Mouse (Mus musculus) MN1 (cell line): Measurements from ENCODE around the gene Hnrnpul1.

ENCODE experiments used
- DNase-seq: peaks from one replicate; pipeline ENCODE4 v3.0.0-alpha.2; 2016; ENCODE audit warnings: low spot score

Hnrnpul1 gene

GRCm38 (mm10) chr7:25718788-25719417 lies 35.7 kb downstream of the Hnrnpul1 start, which contains the start of gene Ccdc97:
TSS of gene Ccdc97 (minus strand) at chr7:25719088.
- peak; percentile 89 for DNase-seq

DNA sequence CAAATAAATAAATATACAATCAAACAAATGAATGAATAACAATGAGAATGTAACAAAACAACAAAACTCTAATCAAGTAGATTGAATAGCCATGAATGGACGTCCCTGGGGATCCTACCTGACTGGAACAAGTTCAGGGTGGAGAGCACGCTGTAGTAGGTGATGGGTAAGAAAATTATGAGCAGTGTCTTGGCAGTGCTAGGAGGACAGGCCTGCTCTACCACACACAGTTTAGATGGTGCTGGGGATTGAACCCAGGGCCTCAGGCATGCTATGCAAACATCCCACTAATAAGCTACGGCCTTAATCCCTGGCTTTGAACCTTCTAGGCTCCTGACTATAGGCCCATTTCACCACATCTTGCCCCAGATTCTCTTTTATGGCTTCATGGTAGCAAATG lies 37.1 kb downstream of the Hnrnpul1 start:
- no peak for DNase-seq

DNA sequence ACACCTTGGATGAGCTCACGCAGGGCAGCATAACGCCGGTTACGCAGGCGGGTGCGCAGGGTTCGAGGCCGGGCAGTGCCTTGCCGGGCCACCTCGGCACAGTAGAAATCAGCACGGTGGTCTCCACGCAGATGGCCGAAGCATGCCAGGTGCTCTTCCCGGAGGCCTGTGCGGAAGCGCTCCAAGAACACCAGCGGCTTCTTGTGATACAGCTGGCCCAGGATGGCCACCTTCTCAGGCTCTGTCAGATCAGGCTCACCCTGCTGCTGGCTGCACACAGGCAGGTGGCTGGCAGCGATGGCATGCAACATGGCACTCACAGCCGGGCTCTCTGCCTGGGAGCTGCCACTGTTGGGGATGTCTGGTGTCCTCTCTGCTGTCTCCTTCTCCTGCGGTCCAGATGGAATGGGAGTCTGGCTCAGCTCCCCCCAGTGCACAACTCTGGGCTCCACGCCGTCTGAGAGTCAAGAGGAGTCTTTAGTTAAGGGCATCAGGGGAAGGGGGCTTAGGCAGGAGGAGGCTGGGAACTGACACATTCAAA lies 38.8 kb downstream of the Hnrnpul1 start:
- no peak for DNase-seq

DNA sequence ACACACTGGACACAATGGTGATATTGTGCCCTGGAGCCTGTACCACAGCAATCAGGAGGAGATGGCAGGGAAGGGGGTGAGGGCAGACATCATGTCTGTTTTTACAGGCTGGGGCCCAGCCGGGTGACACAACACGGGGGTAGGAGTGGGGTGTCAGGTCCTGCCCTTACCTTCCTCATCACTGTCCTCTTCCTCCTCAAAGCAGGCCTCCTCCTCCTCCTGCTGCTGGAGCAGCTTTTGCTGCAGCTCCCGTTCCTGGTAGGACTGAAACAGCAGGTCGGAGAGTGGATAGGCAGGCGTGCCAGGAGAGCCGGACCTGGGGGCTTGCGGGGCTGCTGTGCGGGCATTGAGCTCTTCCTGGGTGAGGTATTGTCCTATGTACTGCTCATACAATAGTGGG lies 40.0 kb downstream of the Hnrnpul1 start:
- no peak for DNase-seq

DNA sequence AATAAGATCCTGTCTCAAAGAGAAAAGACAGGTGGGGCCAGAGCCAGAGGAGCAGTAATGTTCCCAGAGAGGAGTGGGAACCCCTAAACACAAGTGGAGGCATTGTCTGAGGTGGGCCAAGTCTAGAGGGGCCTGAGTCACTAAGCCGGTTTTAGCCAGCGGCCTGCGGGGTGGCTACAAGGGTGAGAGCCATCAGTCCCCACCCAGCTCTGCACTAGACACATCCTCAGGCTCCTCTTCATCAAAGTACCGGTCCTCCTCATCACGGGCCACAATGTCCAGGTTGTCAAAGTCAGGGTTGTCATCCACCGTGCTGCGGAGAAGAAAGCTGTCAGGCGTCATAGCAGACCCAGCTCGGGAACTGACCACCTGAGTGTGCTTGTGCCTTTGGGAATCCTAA lies 41.8 kb downstream of the Hnrnpul1 start:
- DNase-seq: no peak

DNA sequence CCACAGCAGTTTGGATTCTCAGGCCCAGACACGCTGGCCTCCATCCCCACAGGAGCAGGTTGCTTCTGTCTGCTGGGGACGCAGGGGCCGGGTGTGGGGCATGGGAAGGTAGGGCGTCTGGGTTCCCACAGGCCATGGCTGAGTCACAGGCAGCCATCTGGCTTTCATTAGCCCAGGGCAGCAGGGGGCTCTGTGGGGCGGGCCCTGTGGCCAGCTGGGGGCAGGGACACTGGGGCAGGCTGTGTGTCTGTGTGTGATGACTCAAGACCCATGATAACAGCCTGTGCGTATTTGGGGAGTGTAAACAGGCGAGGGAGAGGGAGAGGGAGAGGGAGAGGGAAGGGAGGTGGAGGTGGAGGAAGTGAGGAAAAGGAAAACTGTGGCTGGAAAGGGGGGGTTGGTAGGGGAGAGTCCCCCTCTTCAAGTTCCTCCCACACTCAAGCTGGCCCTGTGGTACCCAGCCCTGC lies 42.8 kb downstream of the Hnrnpul1 start:
- peak; percentile 94 for DNase-seq

- DNase-seq: no peak
Observed at GRCm38 (mm10) chr7:25711165-25711564, 43.4 kb downstream of the Hnrnpul1 start.

DNA sequence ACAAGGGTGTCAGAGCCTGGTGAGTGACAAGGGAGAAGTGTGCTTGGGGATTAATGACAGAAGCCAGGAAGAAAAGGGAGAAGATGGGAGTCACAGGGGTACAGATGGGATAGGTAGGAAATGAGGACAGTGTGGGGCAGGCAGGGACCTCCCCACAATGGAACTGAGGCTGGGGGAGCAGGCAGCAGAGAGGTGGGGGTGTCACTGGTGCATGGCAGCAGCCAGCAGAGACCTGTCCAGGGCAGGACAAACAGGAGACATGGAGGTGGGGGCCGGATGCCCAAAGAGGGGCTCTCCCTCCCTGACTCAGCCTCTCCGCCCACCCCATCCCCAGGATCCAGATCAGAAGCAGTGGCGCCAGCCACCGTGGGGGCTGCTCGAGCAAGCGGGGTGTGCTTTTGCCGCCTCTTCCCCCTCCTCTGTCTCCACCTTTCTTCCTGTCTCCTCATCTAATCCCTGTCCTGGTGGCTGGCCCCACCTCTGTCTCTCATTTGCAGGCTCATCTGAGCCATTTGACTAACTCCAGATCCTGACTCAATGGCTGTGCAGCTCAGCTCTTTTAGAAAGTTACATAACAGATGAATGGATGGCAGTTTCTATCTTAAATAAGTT lies 43.9 kb downstream of the Hnrnpul1 start:
- DNase-seq: peak; percentile 27

DNA sequence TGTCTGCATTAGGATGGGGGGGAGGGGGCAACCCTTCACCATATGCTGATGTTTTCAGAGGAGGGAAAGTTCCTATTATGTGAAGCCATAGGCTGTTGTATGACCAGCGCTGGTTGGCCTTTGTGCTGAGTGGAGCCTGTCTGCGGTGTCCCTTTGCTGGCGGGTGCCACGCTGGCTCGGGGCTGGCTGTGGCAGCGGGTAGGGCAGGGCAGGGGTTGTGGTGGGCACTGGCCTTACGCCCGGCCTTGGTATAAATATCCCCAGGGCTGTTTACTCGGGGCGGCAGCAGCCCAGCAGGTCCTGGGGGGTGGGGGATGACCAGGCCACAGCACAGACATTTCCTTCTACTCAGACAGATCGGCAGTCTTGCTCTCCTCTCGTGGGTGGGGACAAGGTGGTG lies 44.6 kb downstream of the Hnrnpul1 start:
- no peak for DNase-seq

GRCm38 (mm10) chr7:25707581-25708292 lies 46.8 kb downstream of the Hnrnpul1 start:
- DNase-seq: peak; percentile 23

- no peak for DNase-seq
Observed at GRCm38 (mm10) chr7:25706578-25707170, 47.9 kb downstream of the Hnrnpul1 start.

- DNase-seq: no peak
Observed at GRCm38 (mm10) chr7:25705801-25706251, 48.7 kb downstream of the Hnrnpul1 start.

- no peak for DNase-seq
Observed at GRCm38 (mm10) chr7:25704716-25705364, 49.7 kb downstream of the Hnrnpul1 start.

- no peak for DNase-seq
Observed at GRCm38 (mm10) chr7:25703793-25704494, 50.6 kb downstream of the Hnrnpul1 start.

GRCm38 (mm10) chr7:25702350-25702749 lies 52.2 kb downstream of the Hnrnpul1 start:
- DNase-seq: no peak

DNA sequence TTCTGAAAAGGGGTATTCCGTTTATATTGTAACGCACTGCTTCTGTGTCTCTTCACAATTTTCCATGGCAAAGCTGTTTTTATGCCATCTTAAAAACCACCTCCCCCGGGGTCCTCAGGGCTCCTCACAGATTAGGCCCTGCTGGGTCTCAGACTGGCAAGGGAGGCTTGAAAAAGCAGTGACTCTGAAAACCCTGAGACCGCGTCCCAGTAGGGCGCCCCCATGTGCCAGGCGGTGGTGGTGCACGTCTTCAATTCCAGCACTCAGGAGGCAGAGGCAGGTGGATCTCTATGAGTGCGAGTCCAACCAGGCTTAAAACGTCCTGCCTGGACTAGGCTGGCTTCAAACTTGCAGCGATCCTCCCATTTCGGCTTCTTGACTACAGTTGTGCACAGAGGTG lies 53.8 kb downstream of the Hnrnpul1 start:
- DNase-seq: no peak

DNA sequence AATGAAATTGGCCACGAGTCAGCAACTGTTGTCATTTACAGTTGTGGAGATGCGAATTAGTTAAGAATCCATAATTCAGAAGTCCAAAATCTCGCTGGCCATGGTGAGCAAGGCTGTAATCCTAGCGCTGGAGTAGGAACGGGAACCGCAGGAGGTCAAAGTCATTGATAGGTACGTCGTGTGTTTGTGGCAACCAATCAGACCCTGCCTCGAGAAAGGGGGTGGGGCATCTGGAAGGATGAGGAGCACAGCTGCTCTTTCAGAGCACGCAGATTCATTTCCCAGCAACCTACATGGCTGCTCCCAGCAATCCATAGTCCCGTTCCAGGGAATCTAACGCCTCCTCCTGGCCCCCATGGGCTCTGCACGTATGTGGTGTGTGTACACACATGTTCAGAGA lies 54.7 kb downstream of the Hnrnpul1 start:
- no peak for DNase-seq

DNA sequence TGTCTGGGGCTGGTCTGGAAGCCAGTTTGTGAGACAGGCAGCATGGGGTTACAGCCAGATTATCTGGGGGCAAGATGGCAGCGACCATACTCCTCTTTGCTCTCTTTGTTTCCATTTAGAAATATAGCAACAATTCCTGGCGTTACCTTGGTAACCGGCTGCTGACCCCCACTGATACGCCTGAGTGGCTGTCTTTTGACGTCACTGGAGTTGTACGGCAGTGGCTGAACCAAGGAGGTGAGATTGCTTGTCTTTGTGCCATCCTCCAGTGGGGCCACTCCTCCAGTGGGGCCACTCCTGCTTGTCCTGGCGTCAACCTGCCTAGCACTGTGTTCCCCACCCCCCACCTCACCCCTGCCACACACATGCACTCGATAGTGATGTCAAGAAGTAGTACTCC lies 60.5 kb downstream of the Hnrnpul1 start:
- no peak for DNase-seq

DNA sequence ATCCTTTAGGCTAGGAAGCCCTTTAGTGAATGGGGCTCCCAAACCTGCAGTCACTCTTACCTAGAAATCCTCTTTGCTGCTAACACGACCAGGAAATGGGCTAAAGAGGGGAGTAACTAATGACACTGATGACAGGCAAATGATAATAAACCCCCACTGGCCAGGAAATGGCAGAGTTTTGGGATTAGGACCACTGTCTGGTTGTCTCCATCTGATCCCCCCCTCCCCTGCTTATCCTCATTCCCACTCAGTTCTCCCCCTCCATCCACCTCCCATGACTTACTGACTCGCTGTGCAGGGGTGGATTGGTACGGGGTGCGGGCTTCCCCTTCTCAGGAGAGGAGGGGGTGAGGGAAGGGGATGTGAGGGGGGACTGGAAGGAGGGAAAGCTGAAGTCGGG lies 64.5 kb downstream of the Hnrnpul1 start:
- no peak for DNase-seq

GRCm38 (mm10) chr7:25689603-25690021 lies 64.9 kb downstream of the Hnrnpul1 start:
- no peak for DNase-seq
